Mouse (Mus musculus) forebrain, embryonic 13.5 days (tissue): ENCODE results near the gene Slc25a42. TPM values are rescaled to one million over a fixed set of nuclear protein-coding genes. Genes with fewer than 3 reads are reported as not detected.

Experiments
- ATAC-seq: fragments of 200-750 bp; cut with Nextera tagmentation; 2 replicates; pipeline ENCODE4 v1.8.0; 2017
- H3K27ac ChIP-seq: fragments of 300-500 bp; sonication (generic); 2 replicates; pipeline ENCODE4 v1.5.1; 2015; ENCODE audit warnings: inconsistent platforms, mild to moderate bottlenecking, moderate library complexity
- H3K27me3 ChIP-seq: fragments of 300-500 bp; sonication (generic); 2 replicates; pipeline ENCODE4 v1.6.1; 2015; ENCODE audit warnings: mild to moderate bottlenecking, inconsistent platforms
- H3K36me3 ChIP-seq: fragments of 300-500 bp; sonication (generic); 2 replicates; pipeline ENCODE4 v1.6.1; 2015; ENCODE audit warnings: mild to moderate bottlenecking, inconsistent platforms; ENCODE audit not compliant: poor library complexity, severe bottlenecking
- H3K4me1 ChIP-seq: fragments of 300-500 bp; sonication (generic); 2 replicates; pipeline ENCODE4 v1.6.1; 2015; ENCODE audit warnings: inconsistent platforms
- H3K4me2 ChIP-seq: fragments of 300-500 bp; sonication (generic); 2 replicates; pipeline ENCODE4 v1.6.1; 2015; ENCODE audit warnings: inconsistent platforms, mild to moderate bottlenecking, moderate library complexity
- H3K4me3 ChIP-seq: fragments of 300-500 bp; sonication (generic); 2 replicates; pipeline ENCODE4 v1.5.1; 2015; ENCODE audit warnings: mild to moderate bottlenecking, inconsistent platforms
- H3K9ac ChIP-seq: fragments of 300-500 bp; sonication (generic); 2 replicates; pipeline ENCODE4 v1.6.1; 2015; ENCODE audit warnings: mild to moderate bottlenecking, inconsistent platforms
- H3K9me3 ChIP-seq: fragments of 300-500 bp; sonication (generic); replicated peaks from 2 replicates; pipeline ENCODE4 v1.6.1; 2016; ENCODE audit warnings: inconsistent platforms
- WGBS: fragments of 180-500 bp; shearing (Covaris S2); methylation state at CpG from one replicate; pipeline ENCODE4 v1.1.7; 2015; 5-methylcytosine and 5-hydroxymethylcytosine counted together
- polyA plus RNA-seq: library from polyadenylated mRNA; unstranded; fragments of >200 nt; fragmentation: Nextera tagmentation; extraction: Ambion mirVana; gene quantifications from 2 replicates; pipeline ENCODE4 v1.2.1, GENCODE M21; 2015

The Slc25a42 gene
- polyA plus RNA-seq, 1 experiment from 2014 or later = 2.0 TPM

GRCm38 (mm10) chr8:70139026-70139857 lies 72.9 kb downstream of the Slc25a42 start, which contains the start of the genes Rfxank, Borcs8 and Mef2b:
Gene Rfxank, minus strand, starts transcription at chr8:70139154.
Gene Borcs8, plus strand, starts transcription at chr8:70139499.
Gene Mef2b, plus strand, starts transcription at chr8:70139711.
- H3K4me2 ChIP-seq = peak within 1 kb of the TSS; percentile 75
- H3K27ac ChIP-seq = peak within 1 kb of the TSS; percentile 80
- peak within 1 kb of the TSS; percentile 78 for H3K4me3 ChIP-seq
- H3K9ac ChIP-seq = peak within 1 kb of the TSS; percentile 89
- H3K27me3 ChIP-seq = no peaks in the 10 kb centered on the region
- ATAC-seq = peak; percentile 98
- no peaks in the 10 kb centered on the region for H3K9me3 ChIP-seq
- peaks cover 51% of the 10 kb centered on the region for H3K36me3 ChIP-seq
- under 1% methylated on average over 46 of the region's 46 CpGs for WGBS
- H3K4me1 ChIP-seq = peaks cover 24% of the 10 kb centered on the region

- H3K9ac ChIP-seq = peak overlapping the region; percentile 66; the same call in 1 of the 2 replicates
- peak overlapping the region; percentile 78 for H3K4me3 ChIP-seq
Observed at GRCm38 (mm10) chr8:70137890-70138289, 74.2 kb downstream of the Slc25a42 start.

DNA sequence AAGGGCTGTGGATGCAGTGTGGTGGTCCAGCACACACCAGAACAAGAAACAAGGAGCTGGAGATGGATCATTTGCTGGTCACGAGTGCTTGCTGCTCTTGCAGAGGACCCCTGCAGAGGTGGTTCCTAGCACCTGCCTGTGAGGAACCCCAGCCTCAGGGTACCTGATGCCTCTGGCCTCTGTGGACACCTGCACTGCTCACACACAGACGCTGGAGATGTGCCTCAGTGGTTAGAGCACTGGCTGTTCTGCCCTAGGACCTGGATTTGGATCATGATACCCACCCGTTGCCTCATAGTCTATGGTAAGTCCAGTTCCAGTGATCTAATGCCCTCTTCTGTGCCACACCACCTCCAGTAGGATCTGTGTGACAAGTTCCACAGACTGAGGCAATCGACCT lies 75.5 kb downstream of the Slc25a42 start:
- ATAC-seq = no peak
- H3K36me3 ChIP-seq = peaks cover 46% of the 10 kb centered on the region
- no peak overlapping the region for H3K4me3 ChIP-seq
- H3K4me2 ChIP-seq = no peak overlapping the region
- no peak overlapping the region for H3K27ac ChIP-seq
- no peak overlapping the region for H3K9ac ChIP-seq
- H3K9me3 ChIP-seq = no peaks in the 10 kb centered on the region
- peaks cover 29% of the 10 kb centered on the region for H3K4me1 ChIP-seq
- H3K27me3 ChIP-seq = no peaks in the 10 kb centered on the region
- 89% methylated on average over 4 of the region's 4 CpGs for WGBS

More at GRCm38 (mm10) chr8:70137890-70138289, 74.2 kb downstream of the Slc25a42 start:
- Histone ChIP-seq H3K27me3 (no peaks in the 10 kb centered on the region), H3K9me3 (no peaks in the 10 kb centered on the region), H3K4me1 (peaks cover 24% of the 10 kb centered on the region), H3K4me2 (peak overlapping the region; percentile 75), H3K36me3 (peaks cover 51% of the 10 kb centered on the region), H3K27ac (no peak overlapping the region)
- 81% methylated on average over 4 of the region's 4 CpGs for WGBS
- ATAC-seq = no peak

- Histone ChIP-seq H3K4me2 (no peak overlapping the region), H3K36me3 (peaks cover 46% of the 10 kb centered on the region), H3K27me3 (no peaks in the 10 kb centered on the region), H3K4me1 (peaks cover 24% of the 10 kb centered on the region), H3K9me3 (no peaks in the 10 kb centered on the region), H3K9ac (no peak overlapping the region), H3K4me3 (no peak overlapping the region), H3K27ac (no peak overlapping the region)
- 93% methylated on average over 9 of the region's 9 CpGs for WGBS
- no peak for ATAC-seq
Observed at GRCm38 (mm10) chr8:70134931-70135330, 77.2 kb downstream of the Slc25a42 start.

Other genes with a start within 250 kb of the Slc25a42 start
- gene Gatad2a, start 215.9 kb downstream of the Slc25a42 start, polyA plus RNA-seq = 29.5 and 31.7 TPM in 2 replicates
- 73.0 and 78.5 TPM in 2 replicates for gene Mau2, start 169.6 kb downstream of the Slc25a42 start, polyA plus RNA-seq
- gene Sugp1, start 169.5 kb downstream of the Slc25a42 start, polyA plus RNA-seq = 56.2 and 63.1 TPM in 2 replicates
- 1.1 and 1.3 TPM in 2 replicates for gene Tm6sf2, start 139.4 kb downstream of the Slc25a42 start, polyA plus RNA-seq
- 0.14 and 0.16 TPM in 2 replicates for gene Hapln4, start 128.8 kb downstream of the Slc25a42 start, polyA plus RNA-seq
- gene Ncan, start 91.4 kb downstream of the Slc25a42 start, polyA plus RNA-seq = 100 and 102 TPM in 2 replicates
- 33.4 and 37.4 TPM in 2 replicates for gene Nr2c2ap, start 81.0 kb downstream of the Slc25a42 start, polyA plus RNA-seq
- 12.2 and 14.2 TPM in 2 replicates for gene Rfxank, start 73.2 kb downstream of the Slc25a42 start, polyA plus RNA-seq
- 47.4 and 48.0 TPM in 2 replicates for gene Borcs8, start 72.8 kb downstream of the Slc25a42 start, polyA plus RNA-seq
- gene Mef2b, start 72.6 kb downstream of the Slc25a42 start, polyA plus RNA-seq = 0.23 and 0.45 TPM in 2 replicates
- gene Tmem161a, start 39.9 kb downstream of the Slc25a42 start, polyA plus RNA-seq = 50.2 and 59.5 TPM in 2 replicates
- gene Sugp2, start 21.9 kb upstream of the Slc25a42 start, polyA plus RNA-seq = 75.9 and 76.7 TPM in 2 replicates
- gene Armc6, start 22.2 kb upstream of the Slc25a42 start, polyA plus RNA-seq = 52.8 and 60.1 TPM in 2 replicates
- 65.0 and 66.0 TPM in 2 replicates for gene Homer3, start 70.5 kb upstream of the Slc25a42 start, polyA plus RNA-seq
- 52.4 and 53.7 TPM in 2 replicates for gene Ddx49, start 90.2 kb upstream of the Slc25a42 start, polyA plus RNA-seq
- 268 and 274 TPM in 2 replicates for gene Cope, start 90.2 kb upstream of the Slc25a42 start, polyA plus RNA-seq
- 18.2 and 20.1 TPM in 2 replicates for gene Cers1, start 103.5 kb upstream of the Slc25a42 start, polyA plus RNA-seq
- 0.89 and 2.5 TPM in 2 replicates for gene Gdf1, start 117.5 kb upstream of the Slc25a42 start, polyA plus RNA-seq
- gene Upf1, start 141.0 kb upstream of the Slc25a42 start, polyA plus RNA-seq = 14.2 and 16.3 TPM in 2 replicates
- 0.18 and 0.35 TPM in 2 replicates for gene Comp, start 161.3 kb upstream of the Slc25a42 start, polyA plus RNA-seq
- 23.4 and 28.2 TPM in 2 replicates for gene Crtc1, start 227.3 kb upstream of the Slc25a42 start, polyA plus RNA-seq